Mouse (Mus musculus) embryonic fibroblast, embryonic 13.5 days (primary cell): ENCODE data around the gene Gadd45b.

Experiments
- CTCF ChIP-seq: IDR thresholded peaks from 2 replicates; pipeline ENCODE4 v1.5.1; 2011; ENCODE audit warnings: mild to moderate bottlenecking, control low read depth, low read length, moderate library complexity, borderline replicate concordance; ENCODE audit not compliant: insufficient read depth
- POLR2A ChIP-seq: IDR thresholded peaks from 2 replicates; pipeline ENCODE4 v1.6.1; 2011; ENCODE audit warnings: low read depth, mild to moderate bottlenecking, control low read depth, low read length, moderate library complexity

DNA sequence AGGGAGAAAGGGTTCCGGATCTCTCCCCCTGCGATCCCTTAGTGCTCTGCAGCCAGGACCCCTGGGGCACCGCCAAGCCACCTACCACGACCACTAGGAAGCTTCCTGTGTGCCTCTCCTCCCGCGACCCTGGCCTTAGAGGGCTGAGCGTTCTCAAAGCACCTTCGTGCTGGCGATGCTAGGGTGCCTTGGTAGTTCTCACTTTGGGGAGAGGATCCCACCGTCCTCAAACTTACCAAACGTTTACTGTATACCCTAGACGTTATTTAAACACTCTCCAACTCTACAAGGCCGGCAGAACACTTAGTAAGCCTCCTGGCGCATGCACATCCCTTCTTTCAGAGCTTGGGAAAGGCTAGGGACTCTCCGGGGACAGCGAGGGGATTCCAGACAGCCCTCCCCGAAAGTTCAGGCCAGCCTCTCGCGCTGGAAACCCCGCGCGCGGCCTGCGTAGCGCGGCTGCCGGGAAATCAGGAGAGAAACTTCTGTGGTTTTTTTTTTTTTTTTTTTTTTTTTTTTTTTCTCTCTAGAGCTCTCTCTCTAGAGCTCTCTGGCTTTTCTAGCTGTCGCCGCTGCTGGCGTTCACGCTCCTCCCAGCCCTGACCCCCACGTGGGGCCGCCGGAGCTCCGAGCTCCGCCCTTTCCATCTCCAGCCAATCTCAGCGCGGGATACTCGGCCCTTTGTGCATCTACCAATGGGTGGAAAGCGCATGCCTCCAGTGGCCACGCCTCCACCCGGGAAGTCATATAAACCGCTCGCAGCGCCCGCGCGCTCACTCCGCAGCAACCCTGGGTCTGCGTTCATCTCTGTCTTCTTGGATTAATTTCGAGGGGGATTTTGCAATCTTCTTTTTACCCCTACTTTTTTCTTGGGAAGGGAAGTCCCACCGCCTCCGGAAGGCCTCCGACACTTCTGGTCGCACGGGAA, at the start of gene Gadd45b:
- TF ChIP-seq POLR2A = peak; percentile 99
- TF ChIP-seq CTCF = no peak
